Mouse (Mus musculus) intestine, embryonic 14.5 days (tissue): Measurements from ENCODE around the gene Eif1b. TPM values are rescaled to one million over a fixed set of nuclear protein-coding genes. Genes with fewer than 3 reads are reported as not detected.
"Not testable (repeated sequence)": the region's sequence is repeated elsewhere in the genome, so short reads cannot be mapped to it uniquely, and the experiment has no call there.

Experiments
- ATAC-seq: fragments of 200-750 bp; cut with Nextera tagmentation; replicated peaks from 2 replicates; pipeline ENCODE4 v1.8.0; 2017; ENCODE audit warnings: low read depth, moderate number of reproducible peaks, moderate TSS enrichment, moderate library complexity; ENCODE audit not compliant: low FRiP score, low TSS enrichment
- DNase-seq: peaks from one replicate; pipeline ENCODE4 v3.0.0-alpha.2; 2018; ENCODE audit warnings: low spot score
- H3K27ac ChIP-seq: fragments of 300-500 bp; sonication (generic); 2 replicates; pipeline ENCODE4 v1.5.1; 2014; ENCODE audit warnings: low read depth, mild to moderate bottlenecking, control low read depth
- H3K27me3 ChIP-seq: fragments of 300-500 bp; sonication (generic); replicated peaks from 2 replicates; pipeline ENCODE4 v1.6.1; 2014; ENCODE audit warnings: low read length, control low read depth; ENCODE audit not compliant: control insufficient read depth, insufficient read depth
- H3K36me3 ChIP-seq: fragments of 300-500 bp; sonication (generic); 2 replicates; pipeline ENCODE4 v1.6.1; 2014; ENCODE audit warnings: low read length, control low read depth; ENCODE audit not compliant: control insufficient read depth, insufficient read depth
- H3K4me1 ChIP-seq: fragments of 300-500 bp; sonication (generic); replicated peaks from 2 replicates; pipeline ENCODE4 v1.6.1; 2014; ENCODE audit warnings: low read length, control low read depth, mixed read lengths; ENCODE audit not compliant: control insufficient read depth, insufficient read depth
- H3K4me2 ChIP-seq: fragments of 300-500 bp; sonication (generic); 2 replicates; pipeline ENCODE4 v1.6.1; 2014; ENCODE audit warnings: low read length
- H3K4me3 ChIP-seq: fragments of 300-500 bp; sonication (generic); 2 replicates; pipeline ENCODE4 v1.5.1; 2014; ENCODE audit warnings: low read depth, low read length, control low read depth, mixed read lengths
- H3K9ac ChIP-seq: fragments of 300-500 bp; sonication (generic); 2 replicates; pipeline ENCODE4 v1.6.1; 2014; ENCODE audit warnings: mild to moderate bottlenecking, low read length
- H3K9me3 ChIP-seq: fragments of 300-500 bp; sonication (generic); 2 replicates; pipeline ENCODE4 v1.6.1; 2016; ENCODE audit warnings: low read length, control low read depth; ENCODE audit not compliant: control insufficient read depth
- WGBS: fragments of 180-500 bp; shearing (Covaris S2); extraction: QIAGEN DNeasy Blood & Tissue Kit; methylation state at CpG from one replicate; pipeline ENCODE4 v1.1.7; 2014; 5-methylcytosine and 5-hydroxymethylcytosine counted together
- polyA plus RNA-seq: library from polyadenylated mRNA; unstranded; fragments of >200 nt; fragmentation: Nextera tagmentation; extraction: Ambion mirVana; gene quantifications from 2 replicates; pipeline ENCODE4 v1.2.1, GENCODE M21; 2014

Eif1b gene
- polyA plus RNA-seq, 1 experiment from 2014 or later, result 159 TPM

DNA sequence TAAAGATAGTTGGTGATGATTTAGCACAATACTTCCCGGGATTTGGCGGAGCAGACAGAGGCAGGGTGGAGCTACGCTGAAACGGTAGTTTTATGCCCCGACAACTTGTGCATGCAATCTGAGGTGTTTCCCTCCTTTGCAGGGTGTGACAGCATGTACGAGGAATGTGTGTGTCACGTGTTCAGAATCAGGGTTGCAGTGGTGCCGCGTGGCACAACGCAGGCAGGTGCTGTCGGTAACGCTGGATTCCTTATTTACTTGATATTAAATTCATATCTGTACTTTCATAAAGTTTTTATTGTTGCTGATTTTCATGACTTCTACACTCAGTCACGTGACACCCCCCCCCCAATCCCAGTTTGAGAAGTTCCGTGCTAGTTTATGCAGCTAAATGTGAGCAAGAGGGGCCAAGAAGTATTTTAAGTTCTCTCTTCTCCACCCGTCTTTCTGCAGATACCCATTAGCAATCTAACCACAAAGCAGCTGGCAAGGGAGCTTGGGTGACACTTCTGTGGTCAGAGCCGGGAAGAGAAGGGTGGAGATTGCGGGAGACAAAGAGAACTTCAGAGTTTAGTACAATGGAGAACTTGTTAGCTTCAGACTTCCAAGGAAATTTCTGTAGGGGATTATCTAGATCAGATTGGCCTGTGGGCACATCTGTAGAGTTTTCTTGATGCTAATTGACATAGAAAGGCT is 36.9 kb downstream of the Eif1b start:
- WGBS, result 85% methylated on average over 17 of the region's 17 CpGs
- no peak for ATAC-seq
- no peaks in the 10 kb centered on the region for H3K4me1 ChIP-seq
- H3K9me3 ChIP-seq, result no peaks in the 10 kb centered on the region
- H3K4me3 ChIP-seq, result no peak overlapping the region
- no peak overlapping the region for H3K9ac ChIP-seq
- H3K27ac ChIP-seq, result no peak overlapping the region
- H3K36me3 ChIP-seq, result no peaks in the 10 kb centered on the region
- H3K4me2 ChIP-seq, result no peak overlapping the region
- H3K27me3 ChIP-seq, result no peaks in the 10 kb centered on the region
- DNase-seq, result no peak

GRCm38 (mm10) chr9:120530471-120530870 is 38.4 kb downstream of the Eif1b start:
- Histone ChIP-seq H3K27me3 (no peaks in the 10 kb centered on the region), H3K27ac (no peak overlapping the region), H3K36me3 (no peaks in the 10 kb centered on the region), H3K9ac (no peak overlapping the region), H3K9me3 (no peaks in the 10 kb centered on the region), H3K4me3 (no peak overlapping the region), H3K4me1 (no peaks in the 10 kb centered on the region), H3K4me2 (no peak overlapping the region)
- no peak for DNase-seq
- ATAC-seq, result no peak
- WGBS, result 84% methylated on average over 5 of the region's 5 CpGs

DNA sequence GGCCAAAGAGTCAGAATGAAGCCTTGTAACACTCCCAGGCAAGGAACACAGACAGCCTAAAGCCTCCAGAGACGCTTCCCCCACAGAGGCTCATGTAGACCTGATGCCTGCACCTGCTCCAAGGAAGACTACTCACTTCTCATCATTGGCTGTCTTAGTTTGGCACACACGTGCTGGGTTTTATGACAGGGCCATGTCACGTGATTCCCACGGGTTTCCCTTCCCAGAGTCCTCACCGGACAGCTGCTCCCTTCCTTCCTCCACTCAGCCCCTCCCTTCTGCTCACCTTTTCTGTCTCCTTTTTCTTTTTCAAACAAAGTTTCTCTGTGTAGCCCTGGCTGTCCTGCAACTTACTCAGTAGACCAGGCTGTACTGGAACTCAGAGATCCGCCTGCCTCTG is 40.0 kb downstream of the Eif1b start:
- no peak for ATAC-seq
- WGBS, result 85% methylated on average over 6 of the region's 6 CpGs
- no peaks in the 10 kb centered on the region for H3K9me3 ChIP-seq

DNA sequence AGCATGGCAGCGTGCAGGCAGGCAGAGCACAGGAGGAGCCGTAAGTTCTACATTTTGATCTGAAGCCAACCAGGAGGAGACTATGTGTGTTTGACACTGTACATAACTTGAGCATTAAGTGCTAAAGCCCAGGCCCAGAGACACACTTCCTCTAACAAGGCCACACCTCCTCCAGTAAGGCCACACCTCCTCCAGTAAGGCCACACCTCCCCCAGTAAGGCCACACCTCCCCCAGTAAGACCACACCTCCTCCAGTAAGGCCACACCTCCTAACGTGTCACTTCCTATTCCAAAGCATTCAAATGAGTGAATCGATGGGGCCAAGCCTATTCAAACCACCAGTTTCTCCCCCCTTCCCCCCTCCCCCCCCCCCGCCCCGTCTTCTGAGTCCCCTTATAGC is 40.7 kb downstream of the Eif1b start:
- Histone ChIP-seq H3K4me1 (no peaks in the 10 kb centered on the region), H3K27me3 (no peaks in the 10 kb centered on the region), H3K27ac (no peak overlapping the region), H3K9me3 (no peaks in the 10 kb centered on the region), H3K9ac (no peak overlapping the region), H3K4me3 (no peak overlapping the region), H3K4me2 (no peak overlapping the region), H3K36me3 (no peaks in the 10 kb centered on the region)
- DNase-seq (no peak), ATAC-seq (no peak)
- 85% methylated on average over 6 of the region's 6 CpGs for WGBS

More for the DNA sequence above, 40.0 kb downstream of the Eif1b start:
- Histone ChIP-seq H3K27me3 (no peaks in the 10 kb centered on the region), H3K27ac (no peak overlapping the region), H3K36me3 (no peaks in the 10 kb centered on the region), H3K4me2 (no peak overlapping the region), H3K9ac (no peak overlapping the region), H3K4me1 (no peaks in the 10 kb centered on the region), H3K4me3 (no peak overlapping the region)
- DNase-seq, result no peak

DNA sequence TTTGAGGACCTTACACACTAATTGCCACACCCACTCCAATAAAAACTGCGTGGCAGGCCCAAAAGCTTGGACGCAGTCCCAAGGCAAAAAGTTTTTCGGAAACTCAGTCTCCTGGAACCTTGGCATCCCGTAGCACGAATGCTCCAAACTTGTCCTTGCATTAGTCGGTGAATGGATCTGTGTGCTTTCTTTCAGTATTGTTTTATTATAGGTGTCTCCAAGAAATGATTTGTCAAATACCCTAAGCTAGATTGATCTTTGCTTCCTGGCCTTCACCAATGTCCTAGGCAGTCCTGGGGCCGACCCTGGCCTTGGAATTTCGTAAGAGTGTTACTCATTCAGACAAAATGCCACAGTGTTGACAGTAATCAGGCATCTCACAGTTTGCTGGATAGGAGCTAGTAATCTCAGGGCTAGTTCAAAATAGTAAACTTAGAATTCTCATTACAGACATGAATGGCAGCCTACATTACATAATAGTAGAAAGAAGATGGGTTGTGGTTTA is 41.5 kb downstream of the Eif1b start:
- 96% methylated on average over 8 of the region's 8 CpGs for WGBS
- DNase-seq, H3K4me1 ChIP-seq, H3K27ac ChIP-seq, ATAC-seq, H3K36me3 ChIP-seq, H3K9ac ChIP-seq, H3K4me2 ChIP-seq, H3K9me3 ChIP-seq, H3K4me3 ChIP-seq, H3K27me3 ChIP-seq: not testable (repeated sequence)

- peaks cover 17% of the 10 kb centered on the region for H3K27me3 ChIP-seq
- H3K4me3 ChIP-seq, result peak within 1 kb of the TSS; percentile 32
- WGBS, result 1% methylated on average over 30 of the region's 31 CpGs
- ATAC-seq (peak; percentile 56; the same call in 1 of the 2 replicates), DNase-seq (peak; percentile 70)
- no peak within 1 kb of the TSS for H3K27ac ChIP-seq
- no peaks in the 10 kb centered on the region for H3K36me3 ChIP-seq
- H3K9me3 ChIP-seq, result no peaks in the 10 kb centered on the region
- peak within 1 kb of the TSS; percentile 65 for H3K4me2 ChIP-seq
- H3K9ac ChIP-seq, result peak within 1 kb of the TSS; percentile 39
- peaks cover 4% of the 10 kb centered on the region; the same call in 1 of the 2 replicates for H3K4me1 ChIP-seq
Measured at GRCm38 (mm10) chr9:120539662-120540251, 47.7 kb downstream of the Eif1b start, which contains the start of gene Entpd3. TSS of gene Entpd3 (plus strand) at chr9:120539818.

- H3K9ac ChIP-seq, result no peak overlapping the region
- peaks cover 4% of the 10 kb centered on the region; the same call in 1 of the 2 replicates for H3K4me1 ChIP-seq
- DNase-seq, result no peak
- 18% methylated on average over 2 of the region's 2 CpGs for WGBS
- H3K4me2 ChIP-seq, result no peak overlapping the region
- H3K36me3 ChIP-seq, result no peaks in the 10 kb centered on the region
- peaks cover 17% of the 10 kb centered on the region for H3K27me3 ChIP-seq
- H3K9me3 ChIP-seq, result no peaks in the 10 kb centered on the region
- no peak overlapping the region for H3K27ac ChIP-seq
- no peak; the same call in 1 of the 2 replicates for ATAC-seq
- H3K4me3 ChIP-seq, result no peak overlapping the region
Measured at GRCm38 (mm10) chr9:120541411-120541810, 49.4 kb downstream of the Eif1b start.

GRCm38 (mm10) chr9:120542241-120542640 is 50.2 kb downstream of the Eif1b start:
- Histone ChIP-seq H3K4me1 (peaks cover 8% of the 10 kb centered on the region; the same call in 1 of the 2 replicates), H3K9me3 (no peaks in the 10 kb centered on the region), H3K4me3 (no peak overlapping the region), H3K27ac (no peak overlapping the region), H3K9ac (no peak overlapping the region), H3K4me2 (no peak overlapping the region), H3K36me3 (no peaks in the 10 kb centered on the region), H3K27me3 (peaks cover 17% of the 10 kb centered on the region)
- no peak for DNase-seq
- WGBS, result 26% methylated on average over 6 of the region's 6 CpGs
- ATAC-seq, result no peak
